Mouse (Mus musculus): ENCODE results near the gene Dmwd. TPM values are rescaled to one million over a fixed set of nuclear protein-coding genes. Genes with fewer than 3 reads are reported as not detected.

Gene Dmwd
- total and polyA plus RNA-seq, 3 experiments, result 18.3 to 70.3 (median 51.5) TPM

GRCm38 (mm10) chr7:19098811-19099210 lies 22.8 kb downstream of the Dmwd start:
- H3K27me3 ChIP-seq (ENCODE audit: control insufficient read depth in 1 of 2, insufficient read depth in 2 of 2, low read length in 2 of 2), result no peaks in the 10 kb centered on the region
- TF ChIP-seq ZMIZ1 (IDR thresholded peaks at IDR 0.05; ENCODE audit: low read depth, low read length) (no peak), SMC3 (IDR thresholded peaks at IDR 0.05; ENCODE audit: low read depth, low read length) (no peak), TAL1 (IDR thresholded peaks at IDR 0.05; ENCODE audit: low read length) (no peak), ZC3H11A (IDR thresholded peaks at IDR 0.05; ENCODE audit: low read depth, low read length) (no peak), CTCF (IDR thresholded peaks at IDR 0.05 in 2 of 3, conservative IDR thresholded peaks at IDR 0.05 in 1 of 3; ENCODE audit: control insufficient read depth in 1 of 3, insufficient read depth in 1 of 3, low read depth in 2 of 3, low read length in 3 of 3, poor library complexity in 1 of 3, severe bottlenecking in 1 of 3) (no peak), POLR2AphosphoS5 (IDR thresholded peaks at IDR 0.05; ENCODE audit: borderline replicate concordance, low read depth, low read length) (no peak), NRF1 (IDR thresholded peaks at IDR 0.05; ENCODE audit: insufficient read depth, low read depth, low read length, poor library complexity, severe bottlenecking) (no peak), ZKSCAN1 (IDR thresholded peaks at IDR 0.05; ENCODE audit: low read depth, low read length) (no peak), CHD2 (IDR thresholded peaks at IDR 0.05; ENCODE audit: low read length) (no peak), RAD21 (IDR thresholded peaks at IDR 0.05; ENCODE audit: low read depth, low read length) (no peak), BHLHE40 (IDR thresholded peaks at IDR 0.05; ENCODE audit: borderline replicate concordance, low read depth, low read length) (no peak), TBP (IDR thresholded peaks at IDR 0.05; ENCODE audit: low read depth, low read length) (no peak), NELFE (IDR thresholded peaks at IDR 0.05; ENCODE audit: low read depth, low read length) (no peak), MAZ (IDR thresholded peaks at IDR 0.05; ENCODE audit: low read depth, low read length) (no peak)

GRCm38 (mm10) chr7:19100290-19100689 lies 24.3 kb downstream of the Dmwd start:
- H3K27me3 ChIP-seq (ENCODE audit: control insufficient read depth in 1 of 2, insufficient read depth in 2 of 2, low read length in 2 of 2), result no peaks in the 10 kb centered on the region
- DNase-seq (ENCODE audit: low read depth, low spot score), result no peak
- TF ChIP-seq MYC (IDR thresholded peaks at IDR 0.05; ENCODE audit: low read depth, low read length), result no peak
- no peak for TF ChIP-seq RCOR1 (IDR thresholded peaks at IDR 0.05; ENCODE audit: low read depth, low read length)
- TF ChIP-seq NELFE (IDR thresholded peaks at IDR 0.05; ENCODE audit: low read depth, low read length), result no peak
- no peak for TF ChIP-seq USF1 (IDR thresholded peaks at IDR 0.05; ENCODE audit: low read depth, low read length)
- no peak for TF ChIP-seq SMC3 (IDR thresholded peaks at IDR 0.05; ENCODE audit: low read depth, low read length)
- no peak for TF ChIP-seq UBTF (IDR thresholded peaks at IDR 0.05; ENCODE audit: borderline replicate concordance, insufficient read depth, low read depth, low read length)
- no peak for TF ChIP-seq ELF1 (IDR thresholded peaks at IDR 0.05; ENCODE audit: low read depth, low read length)
- TF ChIP-seq ZNF384 (IDR thresholded peaks at IDR 0.05; ENCODE audit: low read depth, low read length), result no peak
- no peak for TF ChIP-seq BHLHE40 (IDR thresholded peaks at IDR 0.05; ENCODE audit: borderline replicate concordance, low read depth, low read length)
- TF ChIP-seq NRF1 (IDR thresholded peaks at IDR 0.05; ENCODE audit: insufficient read depth, low read depth, low read length, poor library complexity, severe bottlenecking), result no peak
- TF ChIP-seq POLR2AphosphoS2 (IDR thresholded peaks at IDR 0.05; ENCODE audit: low read length), result no peak

More at GRCm38 (mm10) chr7:19098811-19099210, 22.8 kb downstream of the Dmwd start:
- H3K79me2 ChIP-seq (ENCODE audit: control insufficient read depth, insufficient read depth, low read length, poor library complexity), result peaks cover 8% of the 10 kb centered on the region; the same call in 1 of the 2 replicates
- H3K36me3 ChIP-seq (ENCODE audit: control insufficient read depth in 1 of 2, insufficient read depth in 2 of 2, low read length in 2 of 2), result no peaks in the 10 kb centered on the region
- H3K27ac ChIP-seq (ENCODE audit: control insufficient read depth, low read depth, low read length), result no peak overlapping the region
- H3K4me1 ChIP-seq (ENCODE audit: control insufficient read depth in 1 of 2, insufficient read depth in 2 of 2, low read length in 2 of 2), result peaks cover 0 to 10% of the 10 kb centered on the region in 2 experiments; a peak in 3 of 4 replicates
- H3K4me3 ChIP-seq (ENCODE audit: control insufficient read depth in 1 of 2, insufficient read depth in 1 of 2, low read depth in 2 of 2, low read length in 2 of 2), result no peak overlapping the region
- H3K9me3 ChIP-seq (replicated peaks; ENCODE audit: insufficient read depth, low read length), result no peaks in the 10 kb centered on the region
- no peak for DNase-seq (ENCODE audit: low read depth, low spot score)
- no peak overlapping the region for H3K9ac ChIP-seq (ENCODE audit: control insufficient read depth, low read depth, low read length, poor library complexity, severe bottlenecking)

More at GRCm38 (mm10) chr7:19100290-19100689, 24.3 kb downstream of the Dmwd start:
- no peaks in the 10 kb centered on the region for H3K9me3 ChIP-seq (replicated peaks; ENCODE audit: insufficient read depth, low read length)
- peaks cover 1% of the 10 kb centered on the region; the same call in 1 of the 2 replicates for H3K79me2 ChIP-seq (ENCODE audit: control insufficient read depth, insufficient read depth, low read length, poor library complexity)
- no peak overlapping the region for H3K4me3 ChIP-seq (ENCODE audit: control insufficient read depth in 1 of 2, insufficient read depth in 1 of 2, low read depth in 2 of 2, low read length in 2 of 2)
- no peak overlapping the region for H3K9ac ChIP-seq (ENCODE audit: control insufficient read depth, low read depth, low read length, poor library complexity, severe bottlenecking)
- H3K36me3 ChIP-seq (ENCODE audit: control insufficient read depth in 1 of 2, insufficient read depth in 2 of 2, low read length in 2 of 2), result no peaks in the 10 kb centered on the region
- no peak overlapping the region for H3K27ac ChIP-seq (ENCODE audit: control insufficient read depth, low read depth, low read length)
- peaks cover 0 to 10% of the 10 kb centered on the region in 2 experiments; a peak in 3 of 4 replicates for H3K4me1 ChIP-seq (ENCODE audit: control insufficient read depth in 1 of 2, insufficient read depth in 2 of 2, low read length in 2 of 2)

Data from MEL (cell line).